Comparison of ENCODE assay signal across 21 mouse cellular contexts in genomic region chr2:132914785-132915184, GRCm38 (mm10). TPM values are rescaled to one million over a fixed set of nuclear protein-coding genes. Genes with fewer than 3 reads are reported as not detected.
"Had no signal": no experiment of that assay in that cellular context is flagged by ENCODE, and none has a peak within 500 bp of the region (broad histone marks: within the 10 kb centered on the region; RNA-seq: fewer than 3 reads in every experiment).

No protein-coding gene starts in this region.

- ATAC-seq: hindbrain, embryonic 16.5 days; inflammation-experienced regulatory T-cells, adult 6 months; intestine, embryonic 15.5 days; intestine, postnatal 0 days; liver, embryonic 12.5 days had no signal

- DNase-seq: gastrocnemius, adult 2 months; gastrocnemius, postnatal 10 days; gastrocnemius, postnatal 25 days; heart, adult 18-20 months; heart, postnatal 10 days; heart, postnatal 4 days; kidney, adult 18-20 months; kidney, adult 8-10 months; kidney, postnatal 10 days; kidney, postnatal 25 days; layer of hippocampus, postnatal 36 days; left cerebral cortex, postnatal 4 days had no signal

RNA-seq across cellular contexts. Expression of gene Fermt1, which starts 30.9 kb away (rescaled TPM):
- total RNA-seq: gastrocnemius, adult 2 months; gastrocnemius, postnatal 10 days; gastrocnemius, postnatal 25 days; gastrocnemius, postnatal 4 days; granulocyte monocyte progenitor cell, adult 5-6 weeks; heart, adult 18-20 months; heart, adult 8-10 months; heart, postnatal 10 days; heart, postnatal 25 days; heart, postnatal 4 days; left cerebral cortex, postnatal 4 days had no signal

RNA-seq across cellular contexts. Expression of gene Lrrn4, which starts 34.1 kb away (rescaled TPM):
- total RNA-seq: gastrocnemius, adult 2 months; gastrocnemius, postnatal 25 days had no signal
